Mouse (Mus musculus) cerebellum, postnatal 4 days (tissue): Measurements from ENCODE around the gene Oaf.

Source experiments
- DNase-seq, 2 experiments: peaks; one replicate each; pipeline ENCODE4 v3.0.0; 2022; ENCODE audit warnings: low spot score in 2 of 2, mixed read lengths in 1 of 2

Oaf gene

GRCm38 (mm10) chr9:43245801-43246570 lies 6.3 kb upstream of the Oaf start:
- no peak for DNase-seq

- DNase-seq: no peak
These were observed 2.7 kb upstream of the Oaf start for GRCm38 (mm10) chr9:43242432-43242831.

DNA sequence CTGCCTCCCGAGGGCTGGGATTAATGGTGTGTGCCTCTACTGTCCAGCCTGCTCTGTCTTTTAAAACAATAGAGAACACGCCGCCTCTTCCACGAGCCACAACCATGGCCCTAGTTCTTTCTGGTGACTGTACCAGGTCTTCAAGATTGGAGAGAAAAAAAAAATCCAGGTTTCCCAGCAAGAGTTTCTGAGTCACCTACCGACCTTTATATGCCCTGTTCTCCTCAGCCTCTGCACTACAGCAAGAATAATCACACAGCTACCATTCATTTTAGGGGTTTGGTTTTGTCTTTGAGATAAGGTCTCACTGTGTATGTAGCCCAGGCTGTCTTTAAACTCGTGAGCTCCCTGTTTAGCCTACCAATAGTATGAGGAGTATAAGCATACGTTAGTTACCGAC lies 2.3 kb upstream of the Oaf start:
- no peak for DNase-seq

DNA sequence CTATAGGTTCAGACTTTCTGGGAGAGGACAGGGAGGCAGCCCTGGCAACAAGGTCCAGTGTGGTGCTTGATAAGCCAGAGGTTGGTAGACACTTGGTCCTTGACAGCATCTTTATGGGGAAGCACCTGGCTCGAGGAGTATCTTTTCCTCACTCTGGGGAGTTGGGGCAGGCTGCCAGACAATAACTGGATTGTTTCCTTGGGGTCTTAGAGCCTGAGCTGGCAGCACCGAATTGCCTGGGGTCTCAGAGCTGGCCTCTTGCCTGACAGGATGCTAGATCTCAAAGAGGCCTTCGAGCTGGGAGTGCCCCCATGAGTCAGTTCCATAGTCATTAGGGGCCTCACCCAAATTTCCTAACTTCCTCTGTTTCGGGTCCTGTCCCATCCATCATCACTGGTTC lies 1.6 kb upstream of the Oaf start:
- no peak for DNase-seq

DNA sequence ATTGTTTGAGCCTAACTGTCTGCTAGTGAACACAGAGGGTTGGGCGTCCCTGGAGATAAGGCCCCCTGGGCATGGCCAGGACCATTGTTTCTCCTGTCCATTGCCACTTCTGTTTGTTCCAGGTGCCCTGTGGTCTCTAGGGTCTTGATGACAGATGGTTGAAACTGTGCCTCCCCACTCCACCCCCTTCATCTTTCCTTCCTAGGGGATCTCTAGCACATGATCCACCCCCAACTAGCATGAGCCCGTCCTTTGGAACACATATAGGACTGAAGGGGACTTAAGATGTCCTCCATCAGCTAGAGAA lies 836 bp upstream of the Oaf start:
- no peak for DNase-seq

DNA sequence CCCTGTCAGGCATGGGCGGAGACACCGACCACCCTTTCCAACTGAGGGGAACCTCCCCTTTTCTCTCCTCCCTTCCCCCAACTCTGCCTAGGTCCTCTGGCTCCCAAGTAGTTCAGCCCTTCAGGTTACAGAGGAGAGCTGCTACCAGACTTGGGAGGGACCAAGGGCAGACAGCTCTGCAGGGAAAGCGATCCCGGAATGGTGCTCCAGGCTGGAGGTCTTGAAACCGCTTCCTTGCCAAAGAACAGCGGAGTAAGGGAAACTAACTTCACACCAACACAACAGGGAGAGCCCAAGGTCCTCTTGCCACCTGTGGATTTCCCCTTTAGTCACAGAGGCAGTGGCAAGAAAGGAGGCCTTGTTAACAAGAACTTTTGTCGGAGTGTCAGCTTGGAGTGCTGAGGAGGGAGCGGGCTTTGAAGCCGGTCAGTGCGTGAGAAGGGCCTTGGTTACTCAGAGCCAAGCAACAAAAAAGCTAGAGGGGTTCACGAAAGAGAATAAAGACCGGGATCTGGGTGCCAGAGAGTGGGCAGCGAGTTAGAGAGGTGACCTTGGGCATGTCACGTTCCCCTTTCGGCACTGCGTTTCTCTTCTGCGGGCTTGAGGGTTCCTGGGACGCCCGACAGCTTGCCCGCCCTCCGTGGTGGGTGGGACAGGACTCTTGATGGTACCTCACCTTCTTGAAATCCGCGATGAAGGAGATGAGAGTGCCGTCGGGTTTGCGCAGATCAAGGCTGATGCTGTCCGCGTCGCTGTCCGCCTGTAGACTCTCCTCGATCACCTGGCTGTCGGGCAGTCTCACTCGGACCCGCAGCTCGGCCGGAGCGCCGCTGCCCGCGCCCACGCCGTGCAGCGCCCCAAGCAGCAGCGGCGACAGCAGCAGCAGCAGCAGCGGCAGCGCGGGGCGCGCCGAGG lies 823 bp downstream of the Oaf start:
- DNase-seq: no peak

GRCm38 (mm10) chr9:43238167-43238566 lies 1.5 kb downstream of the Oaf start:
- DNase-seq: no peak

GRCm38 (mm10) chr9:43237111-43237775 lies 2.5 kb downstream of the Oaf start:
- DNase-seq: no peak

DNA sequence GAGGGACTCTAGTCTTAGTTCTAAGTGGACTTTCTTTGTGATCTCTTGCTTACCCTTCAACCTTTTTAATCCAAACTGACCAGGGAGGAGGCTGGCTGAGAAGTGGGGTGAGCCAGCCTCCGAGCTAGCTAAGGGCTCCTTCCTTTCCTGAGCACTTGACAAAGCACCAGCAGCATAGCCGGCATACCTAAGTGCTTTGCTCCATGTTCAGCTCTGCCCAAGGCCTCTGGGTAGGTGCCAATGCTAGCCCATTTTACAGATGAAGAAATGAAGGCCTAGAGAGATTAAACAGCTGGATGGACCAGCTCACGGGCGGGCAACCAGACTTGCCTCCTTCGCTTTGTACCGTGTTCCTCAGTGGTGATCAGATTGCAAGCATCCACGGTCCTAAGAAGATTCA lies 3.1 kb downstream of the Oaf start:
- no peak for DNase-seq

- no peak for DNase-seq
These were observed 3.6 kb downstream of the Oaf start for GRCm38 (mm10) chr9:43236106-43236505.

DNA sequence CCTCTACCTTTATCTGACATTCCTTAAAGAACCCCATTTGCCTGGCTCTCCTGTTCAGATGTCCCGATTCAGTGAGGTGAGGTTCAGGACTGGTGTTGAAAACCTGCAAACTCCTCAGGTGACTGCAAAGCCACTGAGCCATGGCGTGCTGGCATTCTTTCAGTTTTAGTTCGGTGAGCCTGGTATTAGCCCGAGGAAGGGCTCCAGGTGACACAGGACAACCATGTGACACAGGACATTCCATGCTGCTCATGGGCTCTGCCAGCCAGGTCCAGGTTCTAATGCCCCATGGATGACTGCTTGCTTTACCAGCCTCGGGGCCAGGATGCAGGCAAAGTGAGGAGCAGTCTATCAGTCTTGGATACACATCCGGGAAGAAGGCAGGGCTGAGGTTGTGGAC lies 4.4 kb downstream of the Oaf start:
- no peak for DNase-seq

GRCm38 (mm10) chr9:43234496-43234895 lies 5.2 kb downstream of the Oaf start:
- DNase-seq: no peak

DNA sequence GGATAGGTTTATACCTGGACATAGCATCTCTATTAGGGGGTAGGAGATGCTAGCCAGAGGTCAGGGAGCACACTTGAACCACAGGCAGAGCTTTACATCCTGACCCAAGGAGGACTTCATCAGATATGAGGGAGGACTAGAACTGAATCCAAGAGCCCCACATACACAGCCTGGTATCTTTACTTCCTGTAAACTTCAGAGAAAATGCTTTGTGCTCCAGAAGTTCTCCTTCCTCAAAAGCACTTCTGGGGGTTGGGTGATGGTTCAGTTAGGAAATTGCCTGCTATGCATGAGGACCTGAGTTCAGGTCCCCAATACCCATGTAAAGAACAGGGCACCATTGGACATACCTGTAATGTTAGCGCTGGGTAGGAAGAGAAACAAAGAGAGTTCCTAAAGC lies 6.2 kb downstream of the Oaf start:
- DNase-seq: no peak

- no peak for DNase-seq
These were observed 6.7 kb downstream of the Oaf start for GRCm38 (mm10) chr9:43233044-43233443.

DNA sequence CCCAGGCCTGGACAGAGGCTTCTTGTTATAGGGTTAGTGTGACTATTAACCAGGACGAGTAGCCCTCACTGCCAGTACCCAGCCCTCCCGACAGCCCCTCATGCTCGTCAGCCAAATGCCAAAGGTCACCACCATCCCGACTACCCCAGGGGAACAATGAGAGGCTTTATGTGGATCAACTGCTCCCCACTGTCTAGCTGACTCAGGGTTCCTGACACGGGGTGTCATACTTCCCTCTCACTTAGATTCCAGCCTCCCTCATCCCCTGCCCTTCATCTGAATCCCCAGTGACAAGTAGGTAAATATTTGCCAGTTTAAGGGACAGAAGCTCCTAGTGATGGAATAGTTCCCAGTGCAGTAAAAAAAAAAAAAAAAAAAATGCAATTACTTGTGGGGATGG lies 7.4 kb downstream of the Oaf start:
- no peak for DNase-seq

- no peak for DNase-seq
These were observed 7.9 kb downstream of the Oaf start for GRCm38 (mm10) chr9:43231805-43232204.

GRCm38 (mm10) chr9:43230886-43231285 lies 8.8 kb downstream of the Oaf start:
- no peak for DNase-seq

GRCm38 (mm10) chr9:43229962-43230361 lies 9.7 kb downstream of the Oaf start:
- no peak for DNase-seq

DNA sequence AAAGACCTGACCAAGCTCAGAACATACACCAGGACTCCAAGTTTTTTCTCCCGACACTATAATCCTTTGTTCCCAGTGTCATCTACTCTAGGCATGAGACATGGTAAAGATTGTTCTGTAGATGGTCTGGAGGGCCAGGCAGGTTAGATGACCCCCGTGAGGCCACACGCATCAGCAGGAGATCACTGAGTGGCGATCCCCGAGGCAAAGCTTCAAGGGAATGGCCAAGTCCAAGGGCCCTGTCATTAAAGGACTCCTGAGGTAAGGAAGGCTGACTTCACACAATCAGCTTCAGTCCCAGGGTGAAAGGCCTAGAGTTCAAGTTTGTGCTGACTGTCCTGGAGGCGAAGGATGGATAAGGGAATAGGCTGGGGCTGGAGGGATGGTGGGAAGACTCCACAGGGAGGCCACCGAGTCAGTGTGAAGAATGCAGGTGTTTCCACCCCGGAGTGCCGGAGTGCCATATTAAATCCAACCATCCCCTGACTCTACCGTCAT lies 10.3 kb downstream of the Oaf start:
- no peak for DNase-seq

GRCm38 (mm10) chr9:43228745-43229144 lies 11.0 kb downstream of the Oaf start:
- no peak for DNase-seq

- DNase-seq: no peak
These were observed 12.1 kb downstream of the Oaf start for GRCm38 (mm10) chr9:43227626-43228025.

DNA sequence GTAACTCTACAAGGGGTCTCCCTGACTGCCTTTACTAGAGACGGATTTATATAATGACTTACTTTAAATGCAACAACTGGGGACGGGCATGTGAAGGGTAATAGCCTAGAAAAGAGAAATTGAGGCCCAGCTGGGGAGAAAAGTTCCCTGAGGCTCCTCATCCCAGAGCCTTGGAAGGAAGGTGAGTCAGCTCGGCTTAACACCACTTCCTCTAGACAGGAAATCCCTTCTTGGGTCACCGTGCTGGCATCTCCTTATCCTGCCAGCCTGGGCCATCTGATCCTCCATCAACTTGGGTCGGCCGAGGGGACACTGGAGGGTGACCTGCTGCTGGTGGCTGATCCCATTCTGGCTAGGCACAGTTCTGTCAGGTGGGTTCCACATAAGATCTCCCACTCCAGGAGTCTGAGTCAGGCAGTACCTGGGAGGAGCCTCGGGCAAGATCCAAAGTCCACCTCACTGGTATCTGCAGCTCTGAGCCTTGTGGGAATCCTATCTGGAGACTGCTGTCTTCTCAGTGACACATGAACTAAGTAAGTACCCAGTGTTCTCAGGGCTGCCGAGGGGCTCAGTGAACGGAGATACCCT lies 13.0 kb downstream of the Oaf start:
- no peak for DNase-seq
